Mouse (Mus musculus): ENCODE results near the gene Chrna1. TPM values are rescaled to one million over a fixed set of nuclear protein-coding genes. Genes with fewer than 3 reads are reported as not detected.

Gene Chrna1
- polyA plus RNA-seq, 1 experiment from 2014 or later, result 0.66 TPM

DNA sequence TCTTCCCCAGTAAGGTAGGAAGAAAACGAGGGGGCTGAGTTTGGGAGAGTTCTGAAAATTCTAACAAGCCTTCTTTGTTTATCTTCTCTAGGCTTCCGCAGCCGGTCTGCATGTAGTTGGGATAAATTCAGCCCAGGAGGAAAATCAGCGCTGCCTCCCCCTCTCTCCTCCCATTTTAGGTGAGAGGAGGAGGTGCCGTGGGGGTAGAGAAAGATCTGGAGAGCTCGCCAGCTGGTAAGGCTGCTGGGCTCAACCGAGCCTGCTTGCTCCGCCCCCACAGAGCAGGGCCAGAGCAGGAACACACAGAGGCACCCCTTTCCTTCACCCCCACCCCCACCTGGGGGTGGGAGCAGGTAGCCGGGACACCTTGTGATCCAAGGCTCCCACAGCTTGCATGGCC is 16.6 kb upstream of the Chrna1 start:
- Histone ChIP-seq H3K9me3 (ENCODE audit: control insufficient read depth, low read length) (no peaks in the 10 kb centered on the region), H3K4me2 (peak overlapping the region; percentile 38), H3K4me3 (ENCODE audit: low read depth, low read length) (no peak overlapping the region), H3K9ac (ENCODE audit: low read depth, low read length) (no peak overlapping the region), H3K36me3 (ENCODE audit: control insufficient read depth, insufficient read depth, low read length) (no peaks in the 10 kb centered on the region), H3K27me3 (replicated peaks; ENCODE audit: control insufficient read depth, insufficient read depth, low read length) (no peaks in the 10 kb centered on the region), H3K27ac (ENCODE audit: low read depth, low read length) (no peak overlapping the region), H3K4me1 (replicated peaks; ENCODE audit: control insufficient read depth, insufficient read depth, low read length) (0 out of 2 replicates have a peak, but pooled peaks cover 8% of the 10 kb centered on the region)
- ATAC-seq (replicated peaks; ENCODE audit: low FRiP score), result no peak
- 13% methylated on average over 9 of the region's 9 CpGs for WGBS
- no peak for DNase-seq (ENCODE audit: low spot score)

DNA sequence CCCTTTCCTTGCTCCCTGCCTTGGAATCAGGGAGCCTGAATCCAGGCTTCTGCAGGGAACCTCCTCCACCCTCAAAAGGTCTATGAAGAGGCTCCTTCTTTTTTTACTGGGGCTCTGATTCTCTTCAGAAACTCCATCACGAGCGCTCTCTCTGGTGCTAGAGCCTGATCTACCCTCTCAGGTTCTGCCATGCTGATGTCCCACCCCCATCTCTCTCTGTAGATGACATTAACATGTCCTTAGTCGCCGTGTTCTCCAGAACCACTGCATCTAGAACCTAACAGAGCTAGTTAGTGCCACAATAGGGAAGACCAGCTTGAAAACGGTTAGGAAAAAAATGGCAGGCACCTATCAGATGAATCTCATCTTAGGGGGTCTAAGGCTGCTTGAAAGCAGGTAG is 16.2 kb upstream of the Chrna1 start:
- Histone ChIP-seq H3K27ac (ENCODE audit: low read depth, low read length) (no peak overlapping the region), H3K9me3 (ENCODE audit: control insufficient read depth, low read length) (no peaks in the 10 kb centered on the region), H3K27me3 (replicated peaks; ENCODE audit: control insufficient read depth, insufficient read depth, low read length) (no peaks in the 10 kb centered on the region), H3K9ac (ENCODE audit: low read depth, low read length) (no peak overlapping the region), H3K4me3 (ENCODE audit: low read depth, low read length) (no peak overlapping the region), H3K4me1 (replicated peaks; ENCODE audit: control insufficient read depth, insufficient read depth, low read length) (0 out of 2 replicates have a peak, but pooled peaks cover 8% of the 10 kb centered on the region), H3K36me3 (ENCODE audit: control insufficient read depth, insufficient read depth, low read length) (no peaks in the 10 kb centered on the region), H3K4me2 (peak overlapping the region; percentile 38)
- WGBS, result 61% methylated on average over 5 of the region's 5 CpGs
- DNase-seq (ENCODE audit: low spot score), result no peak
- no peak for ATAC-seq (replicated peaks; ENCODE audit: low FRiP score)

DNA sequence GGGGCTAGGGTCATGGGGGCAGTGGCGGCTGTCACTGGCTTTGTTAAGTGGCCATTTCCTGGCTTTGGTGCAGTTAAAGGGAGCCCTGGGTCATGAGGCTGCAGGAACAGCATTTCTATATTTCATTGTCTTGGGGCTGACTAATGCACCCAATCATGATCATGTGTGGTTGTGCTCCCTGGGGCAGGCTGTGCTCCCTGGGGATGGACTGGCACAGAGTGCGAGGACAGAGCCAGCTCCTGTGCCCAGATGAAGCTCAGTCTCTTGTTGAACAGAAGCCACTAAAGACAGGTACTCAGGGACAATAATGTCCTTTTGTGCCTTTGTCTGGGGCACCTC is 12.9 kb upstream of the Chrna1 start:
- Histone ChIP-seq H3K4me2 (no peak overlapping the region), H3K27ac (ENCODE audit: low read depth, low read length) (no peak overlapping the region), H3K4me3 (ENCODE audit: low read depth, low read length) (no peak overlapping the region), H3K27me3 (replicated peaks; ENCODE audit: control insufficient read depth, insufficient read depth, low read length) (no peaks in the 10 kb centered on the region), H3K9me3 (ENCODE audit: control insufficient read depth, low read length) (no peaks in the 10 kb centered on the region), H3K9ac (ENCODE audit: low read depth, low read length) (no peak overlapping the region), H3K36me3 (ENCODE audit: control insufficient read depth, insufficient read depth, low read length) (no peaks in the 10 kb centered on the region), H3K4me1 (replicated peaks; ENCODE audit: control insufficient read depth, insufficient read depth, low read length) (peaks cover 8% of the 10 kb centered on the region; the same call in 1 of the 2 replicates)
- ATAC-seq (replicated peaks; ENCODE audit: low FRiP score) (no peak), DNase-seq (ENCODE audit: low spot score) (no peak)
- 55% methylated on average over 2 of the region's 2 CpGs for WGBS

DNA sequence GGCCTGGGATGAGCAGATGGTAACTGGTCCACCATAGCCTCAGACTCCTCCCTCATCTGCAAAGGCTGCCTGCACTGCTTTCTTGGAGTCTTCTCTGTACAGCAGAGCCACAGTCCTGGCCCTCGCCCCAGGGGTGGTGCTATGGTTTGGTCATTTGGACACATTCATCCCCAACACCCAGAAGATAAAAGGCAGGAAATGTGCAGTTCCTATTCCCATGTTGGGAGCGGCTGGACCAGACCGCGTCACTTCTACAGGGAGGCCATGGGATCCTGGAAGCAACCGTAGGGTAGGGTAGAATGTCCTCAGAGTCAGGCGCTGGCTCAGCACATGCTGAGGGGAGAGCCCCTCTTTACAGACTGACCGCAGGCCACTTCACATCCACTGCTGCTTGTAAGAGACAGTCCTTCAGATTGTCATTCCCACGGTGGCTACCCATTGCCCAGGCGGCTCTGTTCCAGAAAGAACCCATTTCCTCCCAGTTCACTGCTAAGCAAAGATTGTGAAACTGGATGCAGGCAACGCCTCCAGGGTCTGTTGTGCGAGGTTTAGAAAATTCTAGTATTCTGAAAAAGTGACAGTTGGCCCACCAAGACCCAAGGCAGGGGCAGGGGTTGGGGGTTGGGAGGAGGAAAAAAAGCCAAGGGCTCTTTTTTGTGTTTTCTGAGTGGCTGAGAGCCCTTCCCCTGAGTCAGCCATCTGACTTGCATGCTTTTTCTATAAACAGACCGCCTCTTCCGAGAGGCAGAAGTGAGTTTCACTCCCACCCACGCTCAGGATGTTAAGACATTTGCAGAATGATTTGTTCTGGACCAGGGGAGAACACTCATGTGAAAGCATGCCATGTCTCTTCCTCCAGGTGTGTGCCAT is 12.3 kb upstream of the Chrna1 start:
- H3K36me3 ChIP-seq (ENCODE audit: control insufficient read depth, insufficient read depth, low read length), result no peaks in the 10 kb centered on the region
- H3K9ac ChIP-seq (ENCODE audit: low read depth, low read length), result no peak overlapping the region
- no peak overlapping the region for H3K4me3 ChIP-seq (ENCODE audit: low read depth, low read length)
- no peak overlapping the region for H3K27ac ChIP-seq (ENCODE audit: low read depth, low read length)
- no peaks in the 10 kb centered on the region for H3K27me3 ChIP-seq (replicated peaks; ENCODE audit: control insufficient read depth, insufficient read depth, low read length)
- ATAC-seq (replicated peaks; ENCODE audit: low FRiP score) (no peak), DNase-seq (ENCODE audit: low spot score) (no peak)
- no peak overlapping the region for H3K4me2 ChIP-seq
- no peaks in the 10 kb centered on the region for H3K9me3 ChIP-seq (ENCODE audit: control insufficient read depth, low read length)
- peaks cover 8% of the 10 kb centered on the region; the same call in 1 of the 2 replicates for H3K4me1 ChIP-seq (replicated peaks; ENCODE audit: control insufficient read depth, insufficient read depth, low read length)
- WGBS, result 67% methylated on average over 14 of the region's 14 CpGs

DNA sequence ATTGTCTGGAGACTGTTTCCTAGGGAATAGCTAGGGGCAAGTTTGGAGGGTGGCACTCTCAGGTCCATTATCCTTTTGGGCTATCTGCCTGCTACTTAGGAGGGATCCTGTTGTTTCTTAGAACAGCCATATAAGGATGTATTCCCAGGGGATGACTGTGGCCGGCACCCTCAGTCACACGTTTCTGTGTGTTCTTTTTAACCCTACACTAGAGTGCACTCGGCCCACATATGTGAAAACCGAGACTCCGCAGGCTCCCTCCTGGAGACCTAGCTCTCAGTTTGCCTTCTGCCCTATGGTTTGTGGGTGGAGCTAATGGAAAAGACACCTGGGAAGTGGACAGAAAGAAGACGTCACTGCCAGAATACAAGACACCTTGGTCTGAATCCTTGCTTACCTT is 11.1 kb upstream of the Chrna1 start:
- DNase-seq (ENCODE audit: low spot score) (no peak), ATAC-seq (replicated peaks; ENCODE audit: low FRiP score) (no peak)
- Histone ChIP-seq H3K4me3 (ENCODE audit: low read depth, low read length) (no peak overlapping the region), H3K27me3 (replicated peaks; ENCODE audit: control insufficient read depth, insufficient read depth, low read length) (no peaks in the 10 kb centered on the region), H3K27ac (ENCODE audit: low read depth, low read length) (no peak overlapping the region), H3K36me3 (ENCODE audit: control insufficient read depth, insufficient read depth, low read length) (no peaks in the 10 kb centered on the region), H3K4me2 (no peak overlapping the region), H3K4me1 (replicated peaks; ENCODE audit: control insufficient read depth, insufficient read depth, low read length) (peaks cover 6% of the 10 kb centered on the region; the same call in 1 of the 2 replicates), H3K9ac (ENCODE audit: low read depth, low read length) (no peak overlapping the region), H3K9me3 (ENCODE audit: control insufficient read depth, low read length) (no peaks in the 10 kb centered on the region)
- WGBS, result 58% methylated on average over 6 of the region's 6 CpGs

DNA sequence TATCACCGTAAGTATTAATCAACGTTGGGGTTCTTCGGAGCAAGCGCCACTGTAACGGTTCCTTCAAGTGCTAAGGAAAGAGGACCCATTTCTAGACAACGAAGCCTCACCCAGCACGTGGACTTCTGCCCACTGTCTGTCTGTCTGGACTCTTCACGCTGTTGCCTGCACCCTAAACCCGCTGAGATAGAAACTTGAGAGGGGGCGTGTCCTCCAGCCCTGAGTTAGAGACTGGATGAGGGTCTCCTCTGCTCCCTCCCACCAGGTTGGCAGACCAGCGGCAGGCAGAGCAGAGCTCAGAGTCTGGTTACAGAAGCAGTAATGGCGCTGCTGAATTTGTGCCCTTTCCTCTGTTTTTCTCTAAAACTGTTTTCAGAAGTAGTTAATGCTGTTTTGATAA is 10.0 kb upstream of the Chrna1 start:
- H3K4me3 ChIP-seq (ENCODE audit: low read depth, low read length), result no peak overlapping the region
- DNase-seq (ENCODE audit: low spot score) (no peak), ATAC-seq (replicated peaks; ENCODE audit: low FRiP score) (no peak)
- no peaks in the 10 kb centered on the region for H3K36me3 ChIP-seq (ENCODE audit: control insufficient read depth, insufficient read depth, low read length)
- 13% methylated on average over 12 of the region's 12 CpGs for WGBS
- H3K4me1 ChIP-seq (replicated peaks; ENCODE audit: control insufficient read depth, insufficient read depth, low read length), result peaks cover 9% of the 10 kb centered on the region
- H3K27me3 ChIP-seq (replicated peaks; ENCODE audit: control insufficient read depth, insufficient read depth, low read length), result no peaks in the 10 kb centered on the region
- no peaks in the 10 kb centered on the region for H3K9me3 ChIP-seq (ENCODE audit: control insufficient read depth, low read length)
- H3K4me2 ChIP-seq, result peak overlapping the region; percentile 39
- H3K9ac ChIP-seq (ENCODE audit: low read depth, low read length), result no peak overlapping the region
- H3K27ac ChIP-seq (ENCODE audit: low read depth, low read length), result no peak overlapping the region

DNA sequence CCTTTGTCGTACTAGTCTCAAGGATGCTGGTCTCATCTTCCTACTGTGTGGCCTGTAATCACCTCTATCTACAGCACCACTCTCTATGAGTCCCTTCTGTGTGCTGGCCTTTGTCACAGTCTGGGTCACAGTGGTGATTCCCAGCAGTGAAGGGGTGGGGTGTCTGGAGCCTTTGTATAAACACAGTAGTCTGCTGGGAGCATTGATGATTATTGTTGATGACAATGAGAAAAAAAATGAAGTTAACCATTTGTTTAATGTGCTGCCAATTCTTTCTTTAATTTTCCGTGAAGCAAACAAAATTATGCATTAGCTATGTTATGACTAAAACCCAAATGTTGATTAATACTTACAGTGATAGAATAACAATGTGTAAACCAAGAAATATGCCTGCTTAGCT is 8.8 kb upstream of the Chrna1 start:
- H3K4me2 ChIP-seq, result no peak overlapping the region
- H3K27ac ChIP-seq (ENCODE audit: low read depth, low read length), result no peak overlapping the region
- 70% methylated on average over 2 of the region's 2 CpGs for WGBS
- no peak overlapping the region for H3K9ac ChIP-seq (ENCODE audit: low read depth, low read length)
- H3K4me3 ChIP-seq (ENCODE audit: low read depth, low read length), result no peak overlapping the region
- H3K27me3 ChIP-seq (replicated peaks; ENCODE audit: control insufficient read depth, insufficient read depth, low read length), result no peaks in the 10 kb centered on the region
- H3K9me3 ChIP-seq (ENCODE audit: control insufficient read depth, low read length), result no peaks in the 10 kb centered on the region
- no peak for ATAC-seq (replicated peaks; ENCODE audit: low FRiP score)
- no peaks in the 10 kb centered on the region for H3K36me3 ChIP-seq (ENCODE audit: control insufficient read depth, insufficient read depth, low read length)
- H3K4me1 ChIP-seq (replicated peaks; ENCODE audit: control insufficient read depth, insufficient read depth, low read length), result peaks cover 10% of the 10 kb centered on the region
- DNase-seq (ENCODE audit: low spot score), result no peak

DNA sequence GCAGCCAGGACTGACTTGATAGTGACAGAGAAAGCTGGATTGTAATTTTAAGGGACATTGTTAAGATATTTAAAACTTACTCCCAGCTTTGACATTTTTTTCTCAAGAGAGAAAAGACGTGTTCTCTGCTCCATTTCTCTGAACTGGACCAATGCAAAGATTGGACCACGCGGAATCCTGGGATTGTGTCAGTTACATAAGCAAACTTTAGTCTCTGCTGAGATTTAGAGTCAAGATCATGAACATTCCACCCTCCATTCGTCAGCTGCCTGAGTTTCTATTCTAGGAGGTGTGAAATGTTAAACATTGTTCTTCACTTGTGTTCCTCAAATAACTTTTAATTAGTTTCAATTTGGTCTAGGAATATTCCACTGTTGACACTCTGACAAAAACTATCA is 7.0 kb upstream of the Chrna1 start:
- Histone ChIP-seq H3K4me1 (replicated peaks; ENCODE audit: control insufficient read depth, insufficient read depth, low read length) (peaks cover 5% of the 10 kb centered on the region), H3K9me3 (ENCODE audit: control insufficient read depth, low read length) (no peaks in the 10 kb centered on the region), H3K27ac (ENCODE audit: low read depth, low read length) (no peak overlapping the region), H3K27me3 (replicated peaks; ENCODE audit: control insufficient read depth, insufficient read depth, low read length) (no peaks in the 10 kb centered on the region), H3K9ac (ENCODE audit: low read depth, low read length) (no peak overlapping the region), H3K36me3 (ENCODE audit: control insufficient read depth, insufficient read depth, low read length) (no peaks in the 10 kb centered on the region), H3K4me3 (ENCODE audit: low read depth, low read length) (no peak overlapping the region), H3K4me2 (no peak overlapping the region)
- WGBS, result 61% methylated on average over 4 of the region's 4 CpGs
- no peak for ATAC-seq (replicated peaks; ENCODE audit: low FRiP score)
- DNase-seq (ENCODE audit: low spot score), result no peak

All from liver, embryonic 11.5 days (tissue).